Mouse (Mus musculus): ENCODE measurements at regions not wholly inside any gene's neighbourhood (a gene's known extent, or its start where the extent isn't known, plus 50 kb on each side); places are given as distances from the start of the nearest gene placed in this dataset.
A peak's percentile ranks its signal among the peaks of the same experiment; 100 is the strongest.
"Not testable (repeated sequence)": the region's sequence is repeated elsewhere in the genome, so short reads cannot be mapped to it uniquely, and the experiment has no call there.

DNA sequence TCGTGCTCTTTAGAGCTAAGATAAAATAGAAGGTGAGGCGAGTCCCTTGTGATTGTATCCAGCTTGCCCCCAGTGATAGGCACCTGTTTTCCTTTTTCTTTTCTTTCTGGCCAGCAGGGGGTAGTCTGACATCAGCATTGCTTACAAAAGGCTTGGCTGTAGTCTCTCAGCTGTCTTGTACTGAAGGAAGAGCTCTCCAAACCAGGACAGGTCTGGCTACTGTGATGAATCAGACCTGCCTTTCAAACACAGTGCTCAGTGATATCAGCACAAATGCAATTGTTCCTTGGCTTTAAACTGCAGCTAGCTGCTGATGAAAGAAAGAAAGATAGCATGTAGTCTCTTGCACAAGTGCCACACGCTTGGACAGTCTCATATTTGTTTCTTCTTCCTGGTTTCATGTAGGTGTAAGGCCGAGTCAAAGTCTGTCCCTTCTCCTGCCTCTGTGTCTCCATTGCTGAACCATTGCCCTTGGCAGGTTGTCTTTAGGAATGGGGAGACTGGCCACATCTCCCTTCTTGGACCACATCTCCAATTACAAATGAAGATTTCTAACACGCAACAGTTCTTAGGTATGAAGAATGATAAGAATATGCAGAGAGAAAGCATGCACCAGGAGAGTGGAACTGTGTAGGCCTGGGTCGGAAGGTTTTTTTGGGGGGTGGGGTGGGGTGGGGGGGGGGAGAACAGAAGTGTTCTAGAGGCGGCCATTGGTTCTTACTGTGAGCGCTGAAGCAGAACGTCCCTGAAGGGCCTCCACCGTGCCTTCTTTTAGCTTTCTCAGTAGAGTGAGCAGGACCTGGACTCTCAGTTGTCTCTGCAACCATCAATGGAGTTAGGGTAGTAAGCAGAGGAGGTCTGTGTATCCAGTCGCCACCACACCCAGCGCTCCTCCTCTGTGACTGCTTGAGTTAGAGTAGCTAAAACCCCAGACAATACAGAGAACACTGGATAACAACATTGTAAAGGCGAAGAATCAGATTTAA is 200.9 kb downstream of the Faxc start:
- peak; percentile 21 for DNase-seq

DNA sequence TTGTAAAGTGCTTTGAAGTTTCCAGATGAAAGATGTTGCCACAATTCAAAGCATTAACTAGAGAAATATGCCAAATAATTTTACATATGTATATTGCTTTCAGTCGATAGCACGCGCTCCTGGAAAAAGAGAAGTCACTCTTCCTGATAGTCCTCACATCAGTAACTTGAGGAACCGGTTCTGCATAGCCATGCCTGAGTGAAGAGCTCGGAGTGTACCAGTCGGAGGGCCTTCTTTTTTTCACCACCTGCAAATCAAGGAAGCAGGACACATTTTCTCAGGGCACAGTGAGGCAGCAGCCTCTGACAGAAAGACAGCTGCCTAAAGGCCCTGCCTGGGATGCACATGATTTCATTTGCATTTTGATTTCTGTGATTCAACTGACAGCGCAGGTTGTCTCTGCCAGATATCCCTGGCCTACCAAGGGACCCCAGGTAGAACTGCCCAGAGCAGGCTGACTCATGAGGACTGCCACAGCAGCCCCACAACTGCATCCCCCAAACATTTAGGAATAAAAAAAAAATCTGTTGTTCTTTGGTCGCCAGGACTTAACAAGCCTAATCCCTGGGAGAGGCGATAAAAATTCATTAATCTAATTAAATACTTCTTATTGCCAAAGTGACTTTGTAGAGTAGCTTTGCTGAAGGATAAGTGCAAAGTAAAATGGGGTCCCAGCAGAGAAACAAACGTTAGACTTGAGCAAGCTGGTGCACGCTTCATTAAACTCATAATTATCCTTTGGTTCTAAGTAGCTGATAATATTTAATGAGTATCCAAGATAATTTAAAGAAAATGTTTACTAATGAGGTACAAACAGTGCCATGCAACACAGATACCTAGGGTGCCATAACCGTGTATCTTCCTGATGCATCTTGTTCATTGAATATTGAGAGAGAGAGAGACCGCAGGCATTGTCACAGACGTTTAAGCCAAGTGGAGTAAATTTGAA is 202.7 kb downstream of the Faxc start:
- DNase-seq: no peak

DNA sequence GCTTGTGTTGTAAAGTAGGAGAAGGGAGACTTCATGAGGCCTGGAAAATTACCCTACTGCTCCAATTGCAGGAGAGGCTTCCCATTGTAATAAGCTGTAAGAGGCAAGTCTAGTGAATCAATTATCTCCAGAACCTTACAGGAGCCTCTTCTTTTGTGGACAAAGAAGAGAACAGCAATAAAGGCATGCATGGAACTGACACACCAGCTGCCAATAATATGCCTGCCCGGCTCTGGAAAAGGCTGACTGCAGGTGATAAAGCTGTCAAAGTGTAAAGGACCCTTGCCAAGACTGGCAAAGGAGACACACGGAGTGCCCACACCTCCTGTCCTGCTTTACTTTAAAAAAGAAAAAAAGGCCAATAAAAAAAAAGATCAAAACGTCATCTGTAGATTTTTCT is 209.0 kb downstream of the Faxc start:
- DNase-seq: no peak

DNA sequence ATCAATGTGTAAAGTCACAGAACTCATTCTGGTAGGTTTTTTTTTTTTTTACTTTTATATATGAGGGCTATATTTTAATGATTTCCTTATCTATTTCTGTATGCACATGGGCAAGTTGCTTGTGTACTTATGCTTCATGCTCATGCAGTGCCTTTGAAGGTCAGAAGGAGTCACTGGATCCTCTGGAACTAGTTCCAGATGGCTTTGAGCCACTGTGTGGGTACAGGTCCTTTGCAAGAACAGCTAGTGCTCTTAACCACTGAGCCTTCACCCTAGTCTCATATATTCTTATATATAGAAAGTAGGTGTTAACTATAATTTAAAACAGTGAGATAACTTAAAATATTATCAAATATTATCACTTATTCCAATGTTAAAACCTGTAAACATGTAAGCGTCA is 212.4 kb downstream of the Faxc start:
- DNase-seq: no peak

DNA sequence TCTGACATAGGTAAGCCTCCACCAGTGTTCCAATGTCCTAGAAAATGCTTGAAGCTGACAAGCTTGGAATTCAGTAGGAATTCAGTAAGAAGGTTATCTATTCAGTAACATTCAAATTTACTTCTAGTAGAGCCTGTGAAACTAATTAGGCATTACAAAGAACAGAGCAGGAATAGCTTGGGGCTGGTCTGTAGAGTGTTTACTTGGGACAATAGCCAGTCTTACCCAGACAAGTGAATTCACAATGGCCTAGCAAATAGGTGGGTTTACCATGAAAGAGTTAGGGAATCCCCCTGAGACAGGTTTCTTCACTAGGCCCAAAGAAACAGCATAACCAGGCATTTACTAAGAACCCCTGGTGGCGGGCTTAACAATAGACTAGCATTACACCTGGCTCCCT is 212.5 kb upstream of the Fbxl4 start:
- DNase-seq: not testable (repeated sequence)

DNA sequence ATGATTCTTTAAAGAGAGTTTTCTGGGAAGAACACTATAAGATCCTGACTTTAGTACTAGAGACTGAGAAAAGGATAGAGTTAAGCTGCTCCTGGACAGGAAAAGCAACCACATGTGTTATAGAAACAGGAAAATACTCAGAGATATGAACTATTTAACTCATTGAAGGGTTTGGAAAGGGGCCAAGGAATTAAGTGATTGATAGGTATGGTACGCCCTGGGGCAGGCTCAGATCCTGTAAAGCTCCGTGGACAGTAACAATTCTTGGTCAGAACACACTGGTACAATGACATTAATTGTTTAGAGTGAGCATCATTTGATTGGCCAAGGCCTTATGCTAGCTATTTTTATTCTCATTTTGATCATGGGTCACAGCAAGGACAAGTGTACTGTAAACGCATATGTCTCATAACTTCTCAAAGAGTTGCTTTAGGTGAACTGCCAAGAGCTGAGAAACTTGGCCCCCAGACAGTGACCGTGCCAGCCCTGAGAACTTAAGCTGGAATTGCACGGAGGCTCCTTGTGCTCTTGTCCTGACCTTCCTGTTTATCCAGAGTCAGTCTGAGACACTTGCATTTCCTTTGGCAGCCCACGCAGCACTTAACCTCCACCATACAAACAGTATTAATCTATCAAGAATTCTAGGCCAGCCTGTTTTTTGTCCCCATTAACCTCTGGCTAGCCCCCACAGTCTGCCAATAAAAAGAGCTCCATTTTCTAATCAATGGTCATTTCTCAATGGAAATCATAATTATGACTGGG is 210.5 kb upstream of the Fbxl4 start:
- DNase-seq: no peak

DNA sequence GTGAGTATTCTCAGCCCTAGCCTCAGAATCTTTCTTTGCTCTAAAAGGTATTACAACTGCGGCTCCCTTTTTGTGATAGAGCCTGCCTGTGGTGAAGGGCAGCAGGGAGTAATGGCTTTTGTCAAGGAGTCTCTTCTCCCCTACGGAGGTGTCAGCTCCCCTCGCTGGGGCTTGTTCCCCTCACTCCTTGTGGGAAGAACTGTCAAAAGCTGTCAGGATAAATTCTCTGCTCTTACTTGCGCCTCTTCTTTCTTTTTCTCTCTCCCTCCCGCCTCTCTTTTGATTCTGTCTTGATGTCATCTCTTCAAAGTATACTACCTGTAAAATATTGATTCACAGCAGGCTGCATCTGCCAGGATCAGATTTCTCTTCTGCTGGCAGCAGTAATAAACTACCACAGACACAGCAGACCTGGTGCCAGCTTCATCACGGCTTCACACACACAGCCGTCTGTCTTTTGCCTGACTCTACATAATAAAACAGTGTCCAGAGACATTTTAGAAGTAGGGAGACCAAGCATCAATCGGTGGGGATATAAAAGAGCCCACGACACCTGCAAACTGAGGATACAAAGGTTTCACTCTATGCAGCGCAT is 205.3 kb upstream of the Fbxl4 start:
- no peak for DNase-seq

DNA sequence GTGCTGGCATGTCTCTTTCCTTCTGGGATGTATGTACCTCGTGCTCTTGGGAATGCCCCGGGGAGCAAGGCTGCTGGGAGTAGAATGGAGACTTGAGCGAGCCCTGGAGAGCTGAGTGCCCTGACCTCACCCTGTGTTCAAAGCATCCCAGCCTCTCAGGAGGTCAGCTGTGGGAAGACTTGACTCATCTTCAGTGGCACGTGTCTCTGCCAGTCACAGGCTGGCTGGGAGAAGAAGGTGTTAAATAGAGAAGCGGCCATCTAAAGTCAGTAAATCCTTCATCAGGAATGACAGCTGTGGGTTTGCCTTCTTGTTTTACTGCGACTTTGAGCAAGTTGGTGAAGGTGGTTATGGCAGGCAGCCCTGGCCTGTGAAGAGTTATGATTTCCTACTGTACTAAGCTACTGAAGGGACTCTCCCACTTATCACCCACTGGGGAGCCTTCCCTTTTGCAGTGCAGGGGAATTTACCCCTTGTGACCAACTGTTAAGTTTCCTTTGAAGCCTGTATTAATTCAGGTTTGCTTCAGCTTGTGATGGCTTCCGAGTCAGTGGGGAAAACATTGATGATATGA is 204.3 kb upstream of the Fbxl4 start:
- DNase-seq: no peak

DNA sequence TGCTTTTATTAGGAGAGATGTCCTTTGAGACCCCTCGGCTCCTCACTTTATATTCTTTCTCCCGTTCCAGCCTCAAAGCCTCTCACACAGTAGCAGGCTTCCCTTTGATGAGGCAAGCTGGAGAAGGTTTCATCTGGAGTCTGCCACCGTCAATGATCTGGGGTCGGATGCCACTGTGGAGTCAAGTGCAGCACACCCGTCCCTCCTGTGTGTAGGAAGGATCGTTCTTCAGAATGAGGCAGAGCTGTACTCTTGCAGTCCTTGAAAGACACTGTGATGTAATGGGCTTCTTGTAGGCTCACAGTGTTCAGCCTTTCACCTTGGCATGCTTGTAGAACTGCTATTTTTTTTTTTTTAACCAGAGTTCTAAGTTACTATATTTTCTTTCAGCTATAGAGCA is 203.7 kb upstream of the Fbxl4 start:
- no peak for DNase-seq

DNA sequence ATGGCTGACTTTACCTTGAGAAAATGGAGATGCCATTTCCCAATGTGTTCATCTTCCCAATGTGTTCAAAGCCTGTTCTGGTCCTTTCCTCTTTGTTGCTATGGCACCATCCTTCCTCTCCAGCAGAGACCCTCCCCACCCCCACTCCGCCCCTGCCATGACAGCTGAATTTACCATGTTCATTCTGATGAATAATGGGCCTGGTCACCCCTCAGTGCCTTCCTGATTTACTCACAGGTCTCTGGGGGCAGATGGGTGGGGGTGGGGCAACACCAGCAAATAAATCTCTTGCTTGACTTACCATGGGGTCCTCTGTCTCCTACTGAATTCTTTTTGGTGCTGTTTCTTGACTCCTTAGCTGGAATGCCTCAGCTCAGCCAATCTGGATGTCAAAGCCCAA is 170.9 kb upstream of the Fbxl4 start:
- no peak for DNase-seq

DNA sequence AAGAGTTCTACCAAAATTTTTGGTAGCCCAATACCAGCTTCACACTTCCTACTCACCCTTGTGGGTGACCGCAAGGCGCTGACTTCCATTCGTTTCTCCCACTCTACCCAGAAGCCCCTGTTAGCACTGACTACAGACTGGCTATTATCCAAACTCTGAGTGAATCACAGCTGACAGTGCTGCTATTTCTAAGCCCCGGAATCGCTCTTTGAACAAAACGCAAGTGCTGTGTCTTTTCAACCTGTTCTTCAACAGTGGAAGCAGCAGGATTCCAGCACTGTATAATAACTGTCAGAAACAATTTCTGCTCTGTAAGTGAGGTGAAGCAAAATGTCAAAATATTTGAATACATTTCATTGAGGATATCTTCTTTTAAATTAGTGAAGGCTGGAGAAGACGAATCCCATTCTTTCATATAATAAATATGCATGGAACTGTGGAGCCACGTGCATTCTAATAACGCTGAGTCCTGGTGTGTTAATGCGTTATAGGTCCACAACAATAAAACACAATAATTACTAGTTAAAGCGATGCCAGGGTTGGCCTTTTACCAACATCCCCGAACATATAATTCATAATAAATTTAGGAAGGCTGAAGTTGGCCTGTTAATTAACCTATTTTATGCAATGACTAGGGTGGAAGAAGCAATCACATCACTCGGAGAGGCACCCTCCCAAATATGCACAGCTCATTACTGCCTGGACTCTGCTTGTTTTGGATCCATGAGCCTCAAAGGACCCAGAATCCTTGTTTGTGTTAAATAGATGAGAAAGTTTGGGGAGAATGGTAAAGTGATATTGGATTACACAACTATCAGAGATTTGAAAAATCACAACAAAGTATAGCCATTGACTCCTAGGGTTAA is 169.0 kb upstream of the Fbxl4 start:
- DNase-seq: no peak

DNA sequence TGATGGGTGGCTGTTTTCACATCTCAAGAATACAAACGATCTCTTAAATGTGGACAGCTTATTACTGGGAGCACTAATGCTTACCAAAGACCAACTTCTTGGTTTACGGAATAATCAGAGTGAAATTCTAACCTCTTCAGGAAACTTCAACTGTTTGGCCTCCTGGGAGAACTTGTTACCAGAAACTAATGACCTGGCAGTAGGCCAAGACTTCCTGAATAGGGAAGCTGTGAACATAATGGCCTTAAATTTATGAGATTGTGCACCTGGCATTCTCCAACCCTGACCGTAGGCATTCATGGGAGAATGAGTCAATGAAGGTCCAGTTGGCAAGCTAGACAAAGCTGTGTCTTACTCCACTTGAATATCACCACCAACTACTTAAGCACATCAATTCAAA is 160.8 kb upstream of the Fbxl4 start:
- no peak for DNase-seq

DNA sequence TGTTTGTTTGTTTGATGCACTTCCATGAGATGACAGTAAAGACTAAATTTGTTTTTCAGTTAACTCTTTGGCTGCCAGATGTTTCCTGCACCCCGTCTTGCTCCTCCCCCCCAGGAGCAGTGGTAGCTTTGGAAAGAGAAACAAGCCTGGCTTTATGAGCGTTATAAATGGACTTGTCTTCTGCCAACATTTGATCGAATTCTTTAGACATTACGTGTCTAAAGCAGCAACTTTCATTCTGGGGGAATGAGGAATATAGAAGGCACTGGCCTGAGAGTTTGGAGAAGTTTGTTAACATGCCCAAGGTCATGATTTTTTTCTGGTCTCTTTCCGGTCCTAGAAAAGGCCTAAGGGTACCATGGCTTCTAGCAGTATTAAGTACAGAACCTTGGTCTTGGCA is 148.8 kb upstream of the Fbxl4 start:
- DNase-seq: no peak

DNA sequence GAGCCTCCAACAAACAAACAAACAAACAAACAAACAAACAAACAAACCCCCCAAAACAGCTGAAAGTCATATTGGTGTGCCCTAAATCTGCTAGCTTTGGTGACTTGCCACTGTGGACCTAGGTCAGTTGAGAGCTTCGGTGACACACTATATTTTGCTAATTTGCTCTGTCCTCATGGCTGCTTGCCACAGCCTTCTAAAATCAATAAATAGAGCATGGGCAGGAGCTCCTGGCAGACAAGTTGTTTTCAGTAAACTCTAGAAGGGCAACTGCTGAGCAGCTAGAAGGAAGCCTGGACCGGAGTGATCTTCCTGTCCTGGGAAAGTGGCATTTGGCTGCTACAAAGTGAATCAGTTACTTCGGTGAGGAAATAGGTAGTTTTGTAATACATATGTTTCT is 119.7 kb upstream of the Fbxl4 start:
- DNase-seq: no peak

DNA sequence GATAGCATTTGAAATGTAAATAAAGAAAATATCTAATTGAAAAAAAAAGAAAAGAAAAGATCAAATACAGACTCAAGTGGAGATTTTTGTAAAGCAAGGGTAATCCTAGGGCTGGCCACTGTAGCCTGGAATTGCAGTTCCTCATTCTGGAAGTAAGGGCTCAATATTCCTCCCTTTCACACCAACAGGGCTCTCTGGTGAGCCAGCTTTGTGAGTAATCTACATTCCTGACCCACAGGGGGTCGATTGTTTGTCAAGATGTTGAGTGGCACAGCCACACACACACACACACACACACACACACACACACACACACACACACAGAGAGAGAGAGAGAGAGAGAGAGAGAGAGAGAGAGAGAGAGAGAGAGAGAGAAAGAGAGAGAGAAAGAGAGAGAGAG is 107.1 kb upstream of the Fbxl4 start:
- DNase-seq: not testable (repeated sequence)

DNA sequence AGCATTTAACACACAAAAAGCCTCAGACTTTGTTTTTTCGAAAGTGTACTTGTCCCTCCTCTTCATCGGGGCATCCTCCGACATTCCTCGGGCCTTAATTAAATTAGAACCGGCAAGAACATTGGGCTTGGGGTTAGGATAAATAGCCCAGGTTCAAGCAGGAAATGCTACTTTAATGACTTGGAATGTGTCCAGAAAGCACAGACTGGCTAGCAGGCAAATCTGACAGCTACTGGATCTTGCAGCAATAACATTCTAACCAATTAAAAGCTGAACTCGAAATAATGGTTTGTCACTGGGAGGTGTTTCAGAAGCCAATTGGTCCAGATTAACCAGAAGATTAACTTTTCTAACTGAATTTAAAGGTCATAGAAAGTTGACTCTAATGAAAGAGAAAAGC is 93.4 kb upstream of the Fbxl4 start:
- no peak for DNase-seq

DNA sequence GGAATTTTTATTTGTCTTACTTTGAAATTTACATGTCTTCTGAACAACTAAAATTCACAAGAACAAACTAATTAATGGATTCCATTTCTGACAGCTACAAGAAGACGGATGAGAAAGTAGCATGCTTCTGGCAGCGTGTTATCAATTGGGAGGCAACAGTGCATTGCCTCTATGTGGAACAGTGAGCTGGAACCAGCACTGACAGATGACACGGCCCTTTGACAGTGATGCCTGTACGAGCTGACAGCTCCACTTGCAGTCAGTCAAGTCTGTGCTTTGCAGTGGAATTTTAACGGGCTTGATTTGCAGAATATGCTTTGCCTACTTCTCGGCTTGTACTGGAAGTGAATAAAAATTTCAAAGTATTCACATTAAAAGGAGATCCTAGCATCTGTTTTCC is 88.3 kb upstream of the Fbxl4 start:
- DNase-seq: no peak

DNA sequence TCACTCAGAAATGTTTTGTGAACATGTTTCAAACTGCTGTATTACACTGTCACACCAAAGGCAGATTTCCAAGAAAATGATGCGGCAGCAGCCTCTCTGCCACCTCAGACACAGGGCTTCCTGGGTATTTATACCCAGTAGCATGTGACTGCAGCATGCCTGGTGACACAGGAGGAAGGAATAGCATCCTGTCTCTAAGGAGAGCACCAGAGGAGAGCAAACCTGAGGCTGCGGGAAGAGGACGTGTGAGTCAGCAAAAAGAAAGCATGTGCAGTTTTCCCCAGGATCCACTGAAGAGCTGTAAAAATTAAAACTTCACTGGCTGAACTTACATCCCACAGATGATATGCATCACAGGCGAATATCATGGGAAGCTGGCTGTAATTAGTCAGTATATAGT is 83.2 kb upstream of the Fbxl4 start:
- no peak for DNase-seq

DNA sequence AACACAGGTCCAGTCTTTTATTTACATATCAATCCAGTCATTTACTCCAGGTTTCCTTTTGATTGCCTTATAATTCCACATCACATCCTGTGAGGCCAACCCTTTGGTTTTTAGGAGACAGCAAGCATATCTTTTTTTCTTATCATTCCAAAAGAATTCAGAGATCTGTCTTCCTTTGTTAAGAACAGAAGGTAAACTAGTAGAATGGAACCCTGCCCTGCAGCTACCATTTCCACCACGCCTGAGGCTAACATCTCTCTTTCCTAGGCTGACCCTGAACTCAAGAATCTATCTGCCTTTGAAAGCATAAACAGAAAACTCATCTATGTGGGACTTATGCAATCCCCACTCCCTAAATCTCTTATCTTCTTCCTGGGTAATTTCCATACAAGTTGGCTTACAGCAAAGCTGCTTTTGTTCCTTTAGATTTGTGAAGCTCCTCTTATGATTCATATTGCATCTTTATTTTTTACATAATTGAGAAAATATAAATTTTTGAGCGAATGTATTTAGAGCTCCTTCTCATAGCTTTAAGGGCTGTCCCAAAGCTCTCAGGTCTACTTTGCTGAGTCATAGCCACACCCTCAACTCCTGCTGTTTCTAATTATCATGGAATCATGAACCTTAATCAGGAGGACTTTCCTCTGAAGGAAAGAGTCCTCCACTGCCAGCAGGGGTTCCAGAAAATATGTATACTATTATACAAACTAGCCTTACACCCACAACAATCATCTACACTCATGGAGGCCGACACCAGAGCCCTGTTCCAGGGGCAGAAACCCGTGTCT is 74.6 kb upstream of the Fbxl4 start:
- no peak for DNase-seq

DNA sequence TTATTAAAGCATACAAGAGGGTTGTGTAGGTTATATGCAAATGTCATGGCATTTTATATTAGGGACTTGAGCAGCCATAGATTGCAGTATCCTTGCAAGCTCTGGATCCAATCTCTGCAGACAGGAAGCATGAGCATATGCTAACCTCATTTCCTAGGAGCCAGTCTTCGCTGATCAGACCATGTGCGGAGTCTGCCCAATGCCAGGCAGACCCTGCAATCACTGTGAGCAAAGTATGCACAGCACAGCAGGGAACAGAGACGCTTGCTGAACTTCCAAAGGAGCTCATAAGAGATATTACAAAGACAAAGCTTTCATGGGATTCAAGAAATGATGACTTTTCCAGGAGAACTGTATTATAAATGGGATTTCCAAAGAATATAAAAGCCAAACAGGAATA is 65.2 kb upstream of the Fbxl4 start:
- no peak for DNase-seq

All from adrenal gland, adult 8-10 months (tissue).